Mouse (Mus musculus): ENCODE data around the gene Slc27a1. TPM values are rescaled to one million over a fixed set of nuclear protein-coding genes. Genes with fewer than 3 reads are reported as not detected.

The Slc27a1 gene
- total and polyA plus RNA-seq, 2 experiments from 2014 or later = 102 to 133 TPM

- peaks cover 27% of the 10 kb centered on the region for H3K36me3 ChIP-seq (ENCODE audit: insufficient read depth)
- peak overlapping the region; percentile 82; the same call in 1 of the 2 replicates for H3K27ac ChIP-seq (ENCODE audit: low read depth, low read length)
- DNase-seq (no peak), ATAC-seq (peak; percentile 5)
- H3K27me3 ChIP-seq (ENCODE audit: insufficient read depth, low read length) = no peaks in the 10 kb centered on the region
- 5% methylated on average over 25 of the region's 25 CpGs for WGBS
- H3K9me3 ChIP-seq (ENCODE audit: low read length) = no peaks in the 10 kb centered on the region
- H3K4me3 ChIP-seq (ENCODE audit: low read depth, low read length) = peak overlapping the region; percentile 45
- H3K4me2 ChIP-seq (ENCODE audit: low read depth) = peak overlapping the region; percentile 96
- peaks cover 9% of the 10 kb centered on the region for H3K4me1 ChIP-seq (ENCODE audit: insufficient read depth)
- H3K9ac ChIP-seq = peak overlapping the region; percentile 64; the same call in 1 of the 2 replicates
- TF ChIP-seq CTCF (IDR thresholded peaks at IDR 0.05; ENCODE audit: low read depth) = no peak
Measured at GRCm38 (mm10) chr8:71629781-71630212, 61.1 kb downstream of the Slc27a1 start.

- ATAC-seq = no peak
- Histone ChIP-seq H3K9ac (no peak overlapping the region), H3K9me3 (ENCODE audit: low read length) (no peaks in the 10 kb centered on the region), H3K4me1 (ENCODE audit: insufficient read depth) (peaks cover 9% of the 10 kb centered on the region), H3K27me3 (ENCODE audit: insufficient read depth, low read length) (no peaks in the 10 kb centered on the region), H3K4me3 (ENCODE audit: low read depth, low read length) (no peak overlapping the region), H3K27ac (ENCODE audit: low read depth, low read length) (no peak overlapping the region), H3K36me3 (ENCODE audit: insufficient read depth) (peaks cover 33% of the 10 kb centered on the region), H3K4me2 (ENCODE audit: low read depth) (no peak overlapping the region)
- DNase-seq = no peak
- WGBS = 89% methylated on average over 6 of the region's 6 CpGs
- no peak for TF ChIP-seq CTCF (IDR thresholded peaks at IDR 0.05; ENCODE audit: low read depth)
Measured at GRCm38 (mm10) chr8:71630761-71631160, 62.1 kb downstream of the Slc27a1 start.

GRCm38 (mm10) chr8:71631897-71632296 lies 63.2 kb downstream of the Slc27a1 start:
- H3K27ac ChIP-seq (ENCODE audit: low read depth, low read length) = no peak overlapping the region
- no peak for ATAC-seq
- H3K4me2 ChIP-seq (ENCODE audit: low read depth) = no peak overlapping the region
- no peaks in the 10 kb centered on the region for H3K27me3 ChIP-seq (ENCODE audit: insufficient read depth, low read length)
- H3K4me1 ChIP-seq (ENCODE audit: insufficient read depth) = peaks cover 9% of the 10 kb centered on the region
- no peak for DNase-seq
- no peak overlapping the region for H3K9ac ChIP-seq
- H3K36me3 ChIP-seq (ENCODE audit: insufficient read depth) = peaks cover 40% of the 10 kb centered on the region
- WGBS = 62% methylated on average over 2 of the region's 2 CpGs
- no peak overlapping the region for H3K4me3 ChIP-seq (ENCODE audit: low read depth, low read length)
- H3K9me3 ChIP-seq (ENCODE audit: low read length) = no peaks in the 10 kb centered on the region
- no peak for TF ChIP-seq CTCF (IDR thresholded peaks at IDR 0.05; ENCODE audit: low read depth)

- H3K4me1 ChIP-seq (ENCODE audit: insufficient read depth) = peaks cover 9% of the 10 kb centered on the region
- no peaks in the 10 kb centered on the region for H3K9me3 ChIP-seq (ENCODE audit: low read length)
- peak; percentile 46 for TF ChIP-seq CTCF (IDR thresholded peaks at IDR 0.05; ENCODE audit: low read depth)
- H3K4me3 ChIP-seq (ENCODE audit: low read depth, low read length) = no peak overlapping the region
- H3K9ac ChIP-seq = no peak overlapping the region
- no peak overlapping the region for H3K4me2 ChIP-seq (ENCODE audit: low read depth)
- peaks cover 40% of the 10 kb centered on the region for H3K36me3 ChIP-seq (ENCODE audit: insufficient read depth)
- H3K27ac ChIP-seq (ENCODE audit: low read depth, low read length) = no peak overlapping the region
- 16% methylated on average over 18 of the region's 22 CpGs for WGBS
- no peak for DNase-seq
- ATAC-seq = no peak
- H3K27me3 ChIP-seq (ENCODE audit: insufficient read depth, low read length) = no peaks in the 10 kb centered on the region
Measured at GRCm38 (mm10) chr8:71633164-71633563, 64.5 kb downstream of the Slc27a1 start.

- Histone ChIP-seq H3K4me3 (ENCODE audit: low read depth, low read length) (no peak overlapping the region), H3K9ac (no peak overlapping the region), H3K27ac (ENCODE audit: low read depth, low read length) (no peak overlapping the region), H3K4me2 (ENCODE audit: low read depth) (no peak overlapping the region), H3K4me1 (ENCODE audit: insufficient read depth) (peaks cover under 1% of the 10 kb centered on the region; the same call in 1 of the 2 replicates), H3K9me3 (ENCODE audit: low read length) (no peaks in the 10 kb centered on the region), H3K27me3 (ENCODE audit: insufficient read depth, low read length) (no peaks in the 10 kb centered on the region), H3K36me3 (ENCODE audit: insufficient read depth) (peaks cover 45% of the 10 kb centered on the region)
- DNase-seq = peak; percentile 76
- no peak for TF ChIP-seq CTCF (IDR thresholded peaks at IDR 0.05; ENCODE audit: low read depth)
- WGBS = 5% methylated on average over 26 of the region's 26 CpGs
- ATAC-seq = peak; percentile 68
Measured at GRCm38 (mm10) chr8:71633981-71634667, 65.4 kb downstream of the Slc27a1 start.

Small RNA genes within 50 kb of the gene (microRNA-seq; reads per million reads assigned to microRNA genes)
- gene Mir6769b = 3.1 to 5.9 reads per million in 2 experiments

Other genes with a start within 250 kb of the Slc27a1 start
- gene Use1, start 202.0 kb upstream of the Slc27a1 start, total RNA-seq (2014; rRNA removed) = 148 and 195 TPM in 2 replicates
- 124 and 140 TPM in 2 replicates for gene Use1, start 202.0 kb upstream of the Slc27a1 start, polyA plus RNA-seq (2015; fragmentation: Nextera tagmentation; extraction: Ambion mirVana)
- 14.3 and 16.2 TPM in 2 replicates for gene Ocel1, start 197.6 kb upstream of the Slc27a1 start, total RNA-seq (2014; rRNA removed)
- gene Ocel1, start 197.6 kb upstream of the Slc27a1 start, polyA plus RNA-seq (2015; fragmentation: Nextera tagmentation; extraction: Ambion mirVana) = 5.2 and 6.6 TPM in 2 replicates
- gene Nr2f6, start 186.9 kb upstream of the Slc27a1 start, total RNA-seq (2014; rRNA removed) = 59.0 and 63.9 TPM in 2 replicates
- gene Nr2f6, start 186.9 kb upstream of the Slc27a1 start, polyA plus RNA-seq (2015; fragmentation: Nextera tagmentation; extraction: Ambion mirVana) = 26.0 and 28.9 TPM in 2 replicates
- gene Ushbp1, start 173.1 kb upstream of the Slc27a1 start, total RNA-seq (2014; rRNA removed) = 3.5 and 5.6 TPM in 2 replicates
- 4.2 and 4.5 TPM in 2 replicates for gene Ushbp1, start 173.1 kb upstream of the Slc27a1 start, polyA plus RNA-seq (2015; fragmentation: Nextera tagmentation; extraction: Ambion mirVana)
- gene Babam1, start 172.0 kb upstream of the Slc27a1 start, total RNA-seq (2014; rRNA removed) = 87.2 and 94.0 TPM in 2 replicates
- gene Babam1, start 172.0 kb upstream of the Slc27a1 start, polyA plus RNA-seq (2015; fragmentation: Nextera tagmentation; extraction: Ambion mirVana) = 98.9 and 107 TPM in 2 replicates
- gene Ankle1, start 162.9 kb upstream of the Slc27a1 start, total RNA-seq (2014; rRNA removed) = 0.81 and 2.8 TPM in 2 replicates
- gene Ankle1, start 162.9 kb upstream of the Slc27a1 start, polyA plus RNA-seq (2015; fragmentation: Nextera tagmentation; extraction: Ambion mirVana) = 0.97 and 2.3 TPM in 2 replicates
- gene Abhd8, start 105.2 kb upstream of the Slc27a1 start, total RNA-seq (2014; rRNA removed) = 187 and 210 TPM in 2 replicates
- 168 and 169 TPM in 2 replicates for gene Abhd8, start 105.2 kb upstream of the Slc27a1 start, polyA plus RNA-seq (2015; fragmentation: Nextera tagmentation; extraction: Ambion mirVana)
- gene Mrpl34, start 103.9 kb upstream of the Slc27a1 start, total RNA-seq (2014; rRNA removed) = 75.0 and 80.5 TPM in 2 replicates
- gene Mrpl34, start 103.9 kb upstream of the Slc27a1 start, polyA plus RNA-seq (2015; fragmentation: Nextera tagmentation; extraction: Ambion mirVana) = 145 and 184 TPM in 2 replicates
- 179 and 184 TPM in 2 replicates for gene Dda1, start 99.7 kb upstream of the Slc27a1 start, total RNA-seq (2014; rRNA removed)
- 274 and 283 TPM in 2 replicates for gene Dda1, start 99.7 kb upstream of the Slc27a1 start, polyA plus RNA-seq (2015; fragmentation: Nextera tagmentation; extraction: Ambion mirVana)
- gene Ano8, start 82.9 kb upstream of the Slc27a1 start, total RNA-seq (2014; rRNA removed) = 76.5 and 82.2 TPM in 2 replicates
- 5.9 and 7.7 TPM in 2 replicates for gene Ano8, start 82.9 kb upstream of the Slc27a1 start, polyA plus RNA-seq (2015; fragmentation: Nextera tagmentation; extraction: Ambion mirVana)
- 23.6 and 33.6 TPM in 2 replicates for gene Gtpbp3, start 80.8 kb upstream of the Slc27a1 start, total RNA-seq (2014; rRNA removed)
- 6.9 and 9.4 TPM in 2 replicates for gene Gtpbp3, start 80.8 kb upstream of the Slc27a1 start, polyA plus RNA-seq (2015; fragmentation: Nextera tagmentation; extraction: Ambion mirVana)
- gene Plvap, start 57.1 kb upstream of the Slc27a1 start, total RNA-seq (2014; rRNA removed) = 2.2 and 4.0 TPM in 2 replicates
- gene Plvap, start 57.1 kb upstream of the Slc27a1 start, polyA plus RNA-seq (2015; fragmentation: Nextera tagmentation; extraction: Ambion mirVana) = 6.9 and 8.7 TPM in 2 replicates
- gene Ccdc194, start 43.2 kb upstream of the Slc27a1 start, total RNA-seq (2014; rRNA removed) = 0.48 TPM in 1 of 2 replicates, not detected in the other
- gene Ccdc194, start 43.2 kb upstream of the Slc27a1 start, polyA plus RNA-seq (2015; fragmentation: Nextera tagmentation; extraction: Ambion mirVana) = 0.08 and 0.16 TPM in 2 replicates
- gene Bst2, start 31.4 kb upstream of the Slc27a1 start, total RNA-seq (2014; rRNA removed) = 10.1 and 17.8 TPM in 2 replicates
- gene Bst2, start 31.4 kb upstream of the Slc27a1 start, polyA plus RNA-seq (2015; fragmentation: Nextera tagmentation; extraction: Ambion mirVana) = 19.3 and 21.0 TPM in 2 replicates
- gene Mvb12a, start 26.0 kb upstream of the Slc27a1 start, total RNA-seq (2014; rRNA removed) = 70.5 and 81.7 TPM in 2 replicates
- gene Mvb12a, start 26.0 kb upstream of the Slc27a1 start, polyA plus RNA-seq (2015; fragmentation: Nextera tagmentation; extraction: Ambion mirVana) = 73.4 and 87.4 TPM in 2 replicates
- 0.08 TPM in 1 of 2 replicates, not detected in the other for gene Tmem221, start 10.0 kb upstream of the Slc27a1 start, total RNA-seq (2014; rRNA removed)
- gene Tmem221, start 10.0 kb upstream of the Slc27a1 start, polyA plus RNA-seq (2015; fragmentation: Nextera tagmentation; extraction: Ambion mirVana) = 0.16 and 0.18 TPM in 2 replicates
- 0.08 TPM in 1 of 2 replicates, not detected in the other for gene Nxnl1, start 2.3 kb upstream of the Slc27a1 start, total RNA-seq (2014; rRNA removed)
- not detected in 2 replicates for gene Nxnl1, start 2.3 kb upstream of the Slc27a1 start, polyA plus RNA-seq (2015; fragmentation: Nextera tagmentation; extraction: Ambion mirVana)
- gene Pgls, start 23.3 kb downstream of the Slc27a1 start, total RNA-seq (2014; rRNA removed) = 248 and 264 TPM in 2 replicates
- gene Pgls, start 23.3 kb downstream of the Slc27a1 start, polyA plus RNA-seq (2015; fragmentation: Nextera tagmentation; extraction: Ambion mirVana) = 262 and 318 TPM in 2 replicates
- 3.4 and 11.1 TPM in 2 replicates for gene Fam129c, start 28.8 kb downstream of the Slc27a1 start, total RNA-seq (2014; rRNA removed)
- gene Fam129c, start 28.8 kb downstream of the Slc27a1 start, polyA plus RNA-seq (2015; fragmentation: Nextera tagmentation; extraction: Ambion mirVana) = 2.0 and 2.8 TPM in 2 replicates
- gene Colgalt1, start 42.1 kb downstream of the Slc27a1 start, total RNA-seq (2014; rRNA removed) = 84.3 and 85.6 TPM in 2 replicates
- 58.4 and 59.6 TPM in 2 replicates for gene Colgalt1, start 42.1 kb downstream of the Slc27a1 start, polyA plus RNA-seq (2015; fragmentation: Nextera tagmentation; extraction: Ambion mirVana)
- 84.8 and 89.2 TPM in 2 replicates for gene Unc13a, start 102.9 kb downstream of the Slc27a1 start, total RNA-seq (2014; rRNA removed)
- 14.2 and 18.8 TPM in 2 replicates for gene Unc13a, start 102.9 kb downstream of the Slc27a1 start, polyA plus RNA-seq (2015; fragmentation: Nextera tagmentation; extraction: Ambion mirVana)
- 5.2 and 7.3 TPM in 2 replicates for gene Jak3, start 107.4 kb downstream of the Slc27a1 start, total RNA-seq (2014; rRNA removed)
- 2.8 and 4.4 TPM in 2 replicates for gene Jak3, start 107.4 kb downstream of the Slc27a1 start, polyA plus RNA-seq (2015; fragmentation: Nextera tagmentation; extraction: Ambion mirVana)
- gene Insl3, start 120.3 kb downstream of the Slc27a1 start, total RNA-seq (2014; rRNA removed) = 1.6 and 1.8 TPM in 2 replicates
- 0.36 and 1.4 TPM in 2 replicates for gene Insl3, start 120.3 kb downstream of the Slc27a1 start, polyA plus RNA-seq (2015; fragmentation: Nextera tagmentation; extraction: Ambion mirVana)
- gene B3gnt3, start 132.9 kb downstream of the Slc27a1 start, total RNA-seq (2014; rRNA removed) = 0.24 and 0.92 TPM in 2 replicates
- gene B3gnt3, start 132.9 kb downstream of the Slc27a1 start, polyA plus RNA-seq (2015; fragmentation: Nextera tagmentation; extraction: Ambion mirVana) = 0.44 and 0.49 TPM in 2 replicates
- gene Fcho1, start 156.8 kb downstream of the Slc27a1 start, total RNA-seq (2014; rRNA removed) = 97.2 and 101 TPM in 2 replicates
- gene Fcho1, start 156.8 kb downstream of the Slc27a1 start, polyA plus RNA-seq (2015; fragmentation: Nextera tagmentation; extraction: Ambion mirVana) = 62.4 and 68.7 TPM in 2 replicates

Measured in forebrain, postnatal 0 days (tissue).